ENCODE assay signal across 9 mouse cellular contexts in genomic region chr10:69151045-69151444, GRCm38 (mm10). TPM values are rescaled to one million over a fixed set of nuclear protein-coding genes. Genes with fewer than 3 reads are reported as not detected.
DNase-seq lines count a peak whose midpoint lies in the region; ATAC-seq and TF ChIP-seq lines count a peak whose summit lies in the region.
"Had no signal": no experiment of that assay in that cellular context is flagged by ENCODE, and none has a peak within 500 bp of the region (broad histone marks: within the 10 kb centered on the region; RNA-seq: fewer than 3 reads in every experiment).

TSS of gene Rhobtb1 (plus strand) at chr10:69151434.

- TF ChIP-seq CTCF in thymus, adult 2 months (IDR thresholded peaks at IDR 0.05; ENCODE audit: borderline replicate concordance, control insufficient read depth, extremely low read depth, insufficient read depth, low read length, poor library complexity), result no peak

- H3K4me3 ChIP-seq in heart, embryonic 13.5 days, result no peak within 1 kb of the TSS
- no peak within 1 kb of the TSS for H3K4me3 ChIP-seq in neural tube, embryonic 14.5 days (ENCODE audit: low read depth, low read length)
- no peak within 1 kb of the TSS for H3K4me3 ChIP-seq in thymus, adult 2 months (ENCODE audit: control insufficient read depth, insufficient read depth, low read length)
- H3K4me3 ChIP-seq: myocyte had no signal

- H3K4me1 ChIP-seq in heart, embryonic 13.5 days, result peaks cover 4% of the 10 kb centered on the region; the same call in 1 of the 2 replicates
- no peaks in the 10 kb centered on the region for H3K4me1 ChIP-seq in neural tube, embryonic 14.5 days (ENCODE audit: control insufficient read depth, insufficient read depth, low read length)
- no peaks in the 10 kb centered on the region for H3K4me1 ChIP-seq in thymus, adult 2 months (replicated peaks; ENCODE audit: control insufficient read depth, insufficient read depth, low read length)

- H3K9me3 ChIP-seq in heart, embryonic 13.5 days, result no peaks in the 10 kb centered on the region
- H3K9me3 ChIP-seq in neural tube, embryonic 14.5 days (ENCODE audit: control insufficient read depth, low read length), result no peaks in the 10 kb centered on the region

- no peak for TF ChIP-seq POLR2A in thymus, adult 2 months (IDR thresholded peaks at IDR 0.05; ENCODE audit: control insufficient read depth, extremely low read depth, insufficient read depth, low read length, poor library complexity)

- no peaks in the 10 kb centered on the region for H3K27me3 ChIP-seq in heart, embryonic 13.5 days (replicated peaks)
- no peaks in the 10 kb centered on the region for H3K27me3 ChIP-seq in neural tube, embryonic 14.5 days (ENCODE audit: control insufficient read depth, insufficient read depth, low read length)
- no peaks in the 10 kb centered on the region for H3K27me3 ChIP-seq in thymus, adult 2 months (ENCODE audit: control insufficient read depth, insufficient read depth, low read length)

- WGBS in heart, embryonic 13.5 days, result 59% methylated on average over 20 of the region's 20 CpGs
- 90% methylated on average over 20 of the region's 20 CpGs for WGBS in neural tube, embryonic 14.5 days
- 82% methylated on average over 20 of the region's 20 CpGs for WGBS in thymus, adult 2 months

- H3K36me3 ChIP-seq in heart, embryonic 13.5 days, result no peaks in the 10 kb centered on the region
- H3K36me3 ChIP-seq in neural tube, embryonic 14.5 days (ENCODE audit: control insufficient read depth, insufficient read depth, low read length), result no peaks in the 10 kb centered on the region
- H3K36me3 ChIP-seq in thymus, adult 2 months (ENCODE audit: control insufficient read depth, insufficient read depth, low read length), result no peaks in the 10 kb centered on the region

- ATAC-seq in heart, embryonic 13.5 days (ENCODE audit: extremely low read depth, insufficient number of reproducible peaks, low FRiP score, low TSS enrichment), result no peak
- no peak for ATAC-seq in neural tube, embryonic 14.5 days (ENCODE audit: low read depth)
- no peak for ATAC-seq in megakaryocyte, adult 5-6 weeks (ENCODE audit: poor library complexity, severe bottlenecking)

- DNase-seq in urinary bladder, adult 2 months (ENCODE audit: low spot score), result no peak
- no peak for DNase-seq in urinary bladder, postnatal 36 days (ENCODE audit: low spot score in 2 of 2)
- peak; percentile 43 for DNase-seq in kidney, postnatal 14 days
- DNase-seq in ovary, postnatal 14 days (ENCODE audit: low spot score), result no peak
- DNase-seq in thymus, adult 2 months, result no peak

- H3K4me2 ChIP-seq in heart, embryonic 13.5 days, result peak within 1 kb of the TSS; percentile 35; the same call in 1 of the 2 replicates
- no peak within 1 kb of the TSS for H3K4me2 ChIP-seq in neural tube, embryonic 14.5 days (ENCODE audit: low read depth, low read length)

- no peak within 1 kb of the TSS for H3K27ac ChIP-seq in heart, embryonic 13.5 days (replicated peaks)
- H3K27ac ChIP-seq in neural tube, embryonic 14.5 days (ENCODE audit: low read depth, low read length), result no peak within 1 kb of the TSS
- H3K27ac ChIP-seq in thymus, adult 2 months (ENCODE audit: control insufficient read depth, insufficient read depth, low read length), result no peak within 1 kb of the TSS

- no peak within 1 kb of the TSS for H3K9ac ChIP-seq in heart, embryonic 13.5 days
- H3K9ac ChIP-seq in neural tube, embryonic 14.5 days (replicated peaks; ENCODE audit: low read depth, low read length), result no peak within 1 kb of the TSS

RNA-seq across cellular contexts. Expression of gene Rhobtb1, which starts in this region (rescaled TPM):
- 14.0 and 20.8 TPM in 2 replicates for polyA plus RNA-seq in urinary bladder, adult 2 months (2012; rRNA removed)
- 29.2 and 30.9 TPM in 2 replicates for polyA plus RNA-seq in heart, embryonic 13.5 days (2015; fragmentation: Nextera tagmentation; extraction: Ambion mirVana)
- polyA plus RNA-seq in neural tube, embryonic 14.5 days (2014; fragmentation: Nextera tagmentation; extraction: Ambion mirVana), result 17.3 TPM in 2 replicates
- 0.98 and 1.0 TPM in 2 replicates for total RNA-seq in megakaryocyte, adult 5-6 weeks (2015)
- total RNA-seq in megakaryocyte, adult 5-6 weeks (2017), result 1.1 and 2.1 TPM in 2 replicates
- polyA plus RNA-seq in thymus, adult 2 months (2012; rRNA removed), result 4.4 and 8.0 TPM in 2 replicates
